Mouse (Mus musculus) hindbrain, embryonic 16.5 days (tissue): Measurements from ENCODE around the gene Cmtr1. TPM values are rescaled to one million over a fixed set of nuclear protein-coding genes. Genes with fewer than 3 reads are reported as not detected.

Source experiments
- ATAC-seq: fragments of 200-750 bp; cut with Nextera tagmentation; 2 replicates; pipeline ENCODE4 v1.8.0; 2017; ENCODE audit warnings: moderate TSS enrichment, moderate library complexity
- H3K27ac ChIP-seq: fragments of 300-500 bp; sonication (generic); 2 replicates; pipeline ENCODE4 v1.5.1; 2014; ENCODE audit warnings: low read depth, mild to moderate bottlenecking, control low read depth, low read length, moderate library complexity
- H3K27me3 ChIP-seq: fragments of 300-500 bp; sonication (generic); replicated peaks from 2 replicates; pipeline ENCODE4 v1.6.1; 2014; ENCODE audit warnings: low read length; ENCODE audit not compliant: control insufficient read depth, insufficient read depth
- H3K36me3 ChIP-seq: fragments of 300-500 bp; sonication (generic); 2 replicates; pipeline ENCODE4 v1.6.1; 2014; ENCODE audit warnings: mild to moderate bottlenecking, low read length, moderate library complexity, mixed read lengths; ENCODE audit not compliant: control insufficient read depth, insufficient read depth
- H3K4me1 ChIP-seq: fragments of 300-500 bp; sonication (generic); 2 replicates; pipeline ENCODE4 v1.6.1; 2014; ENCODE audit warnings: low read depth, low read length; ENCODE audit not compliant: control insufficient read depth, insufficient read depth
- H3K4me2 ChIP-seq: fragments of 300-500 bp; sonication (generic); 2 replicates; pipeline ENCODE4 v1.6.1; 2014; ENCODE audit warnings: mild to moderate bottlenecking, low read length, control low read depth, moderate library complexity
- H3K4me3 ChIP-seq: fragments of 300-500 bp; sonication (generic); 2 replicates; pipeline ENCODE4 v1.5.1; 2014; ENCODE audit warnings: mild to moderate bottlenecking, low read length, control low read depth, moderate library complexity
- H3K9ac ChIP-seq: fragments of 300-500 bp; sonication (generic); 2 replicates; pipeline ENCODE4 v1.6.1; 2014; ENCODE audit warnings: low read depth, mild to moderate bottlenecking, control low read depth, low read length, moderate library complexity
- H3K9me3 ChIP-seq: fragments of 300-500 bp; sonication (generic); 2 replicates; pipeline ENCODE4 v1.6.1; 2014; ENCODE audit warnings: mild to moderate bottlenecking, low read length, moderate library complexity; ENCODE audit not compliant: control insufficient read depth
- WGBS: fragments of 180-500 bp; shearing (Covaris S2); extraction: QIAGEN DNeasy Blood & Tissue Kit; methylation state at CpG from one replicate; pipeline ENCODE4 v1.1.7; 2014; 5-methylcytosine and 5-hydroxymethylcytosine counted together
- polyA plus RNA-seq: library from polyadenylated mRNA; unstranded; fragments of >200 nt; fragmentation: Nextera tagmentation; extraction: Ambion mirVana; gene quantifications from 2 replicates; pipeline ENCODE4 v1.2.1, GENCODE M21; 2015

The Cmtr1 gene
- polyA plus RNA-seq, 1 experiment from 2014 or later: 106 TPM

GRCm38 (mm10) chr17:29629620-29630019 is 30.8 kb upstream of the Cmtr1 start:
- no peaks in the 10 kb centered on the region; the same call in 1 of the 2 replicates for H3K4me1 ChIP-seq
- no peak overlapping the region for H3K9ac ChIP-seq
- no peak overlapping the region for H3K4me3 ChIP-seq
- no peaks in the 10 kb centered on the region for H3K27me3 ChIP-seq
- 94% methylated on average over 5 of the region's 5 CpGs for WGBS
- H3K27ac ChIP-seq: no peak overlapping the region
- no peak overlapping the region for H3K4me2 ChIP-seq
- H3K36me3 ChIP-seq: peaks cover 53% of the 10 kb centered on the region
- ATAC-seq: no peak
- no peaks in the 10 kb centered on the region for H3K9me3 ChIP-seq

DNA sequence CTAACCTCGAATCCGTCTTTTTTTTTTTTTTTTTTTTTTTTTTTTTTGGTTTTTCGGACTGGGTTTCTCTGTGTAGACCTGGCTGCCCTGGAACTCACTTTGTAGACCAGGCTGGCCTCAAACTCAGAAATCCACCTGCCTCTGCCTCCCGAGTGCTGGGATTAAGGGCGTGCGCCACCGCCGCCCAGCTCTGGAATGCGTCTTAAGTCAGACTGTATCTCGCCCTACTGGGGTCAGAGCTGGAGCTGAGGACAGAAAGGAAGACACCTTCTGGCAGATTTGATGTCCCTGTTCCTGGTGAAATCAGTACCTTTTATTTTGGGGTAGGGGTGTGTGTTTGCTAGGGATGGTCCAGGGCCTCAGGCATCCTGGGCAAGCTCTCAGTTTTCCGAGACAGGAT is 28.1 kb upstream of the Cmtr1 start:
- no peaks in the 10 kb centered on the region for H3K27me3 ChIP-seq
- no peak overlapping the region for H3K4me3 ChIP-seq
- ATAC-seq: no peak
- no peak overlapping the region for H3K9ac ChIP-seq
- no peak overlapping the region for H3K27ac ChIP-seq
- peaks cover 46% of the 10 kb centered on the region for H3K36me3 ChIP-seq
- H3K9me3 ChIP-seq: no peaks in the 10 kb centered on the region
- H3K4me2 ChIP-seq: no peak overlapping the region
- WGBS: 95% methylated on average over 11 of the region's 11 CpGs
- H3K4me1 ChIP-seq: no peaks in the 10 kb centered on the region; the same call in 1 of the 2 replicates

- Histone ChIP-seq H3K4me2 (no peak overlapping the region), H3K4me3 (no peak overlapping the region), H3K27ac (no peak overlapping the region), H3K9ac (no peak overlapping the region), H3K9me3 (no peaks in the 10 kb centered on the region), H3K36me3 (peaks cover 28% of the 10 kb centered on the region), H3K27me3 (no peaks in the 10 kb centered on the region), H3K4me1 (no peaks in the 10 kb centered on the region)
- ATAC-seq: no peak
- 91% methylated on average over 8 of the region's 8 CpGs for WGBS
Observed at GRCm38 (mm10) chr17:29635492-29635891, 24.9 kb upstream of the Cmtr1 start.

- no peaks in the 10 kb centered on the region for H3K4me1 ChIP-seq
- ATAC-seq: no peak
- H3K4me3 ChIP-seq: no peak overlapping the region
- 75% methylated on average over 5 of the region's 5 CpGs for WGBS
- H3K4me2 ChIP-seq: no peak overlapping the region
- H3K27me3 ChIP-seq: no peaks in the 10 kb centered on the region
- no peaks in the 10 kb centered on the region for H3K9me3 ChIP-seq
- peaks cover 32% of the 10 kb centered on the region for H3K36me3 ChIP-seq
- H3K27ac ChIP-seq: no peak overlapping the region
- no peak overlapping the region for H3K9ac ChIP-seq
Observed at GRCm38 (mm10) chr17:29636118-29636517, 24.3 kb upstream of the Cmtr1 start.

- Histone ChIP-seq H3K4me3 (no peak overlapping the region), H3K9me3 (no peaks in the 10 kb centered on the region), H3K36me3 (peaks cover 26% of the 10 kb centered on the region), H3K27me3 (no peaks in the 10 kb centered on the region), H3K4me1 (no peaks in the 10 kb centered on the region), H3K4me2 (no peak overlapping the region), H3K9ac (no peak overlapping the region), H3K27ac (no peak overlapping the region)
- ATAC-seq: no peak
- 95% methylated on average over 4 of the region's 4 CpGs for WGBS
Observed at GRCm38 (mm10) chr17:29637377-29637776, 23.0 kb upstream of the Cmtr1 start.

- no peaks in the 10 kb centered on the region for H3K9me3 ChIP-seq
- no peaks in the 10 kb centered on the region for H3K27me3 ChIP-seq
- no peak overlapping the region for H3K27ac ChIP-seq
- H3K9ac ChIP-seq: no peak overlapping the region
- 90% methylated on average over 8 of the region's 8 CpGs for WGBS
- peaks cover 25% of the 10 kb centered on the region for H3K36me3 ChIP-seq
- H3K4me3 ChIP-seq: no peak overlapping the region
- H3K4me2 ChIP-seq: no peak overlapping the region
- H3K4me1 ChIP-seq: no peaks in the 10 kb centered on the region
- ATAC-seq: no peak
Observed at GRCm38 (mm10) chr17:29637895-29638294, 22.5 kb upstream of the Cmtr1 start.

DNA sequence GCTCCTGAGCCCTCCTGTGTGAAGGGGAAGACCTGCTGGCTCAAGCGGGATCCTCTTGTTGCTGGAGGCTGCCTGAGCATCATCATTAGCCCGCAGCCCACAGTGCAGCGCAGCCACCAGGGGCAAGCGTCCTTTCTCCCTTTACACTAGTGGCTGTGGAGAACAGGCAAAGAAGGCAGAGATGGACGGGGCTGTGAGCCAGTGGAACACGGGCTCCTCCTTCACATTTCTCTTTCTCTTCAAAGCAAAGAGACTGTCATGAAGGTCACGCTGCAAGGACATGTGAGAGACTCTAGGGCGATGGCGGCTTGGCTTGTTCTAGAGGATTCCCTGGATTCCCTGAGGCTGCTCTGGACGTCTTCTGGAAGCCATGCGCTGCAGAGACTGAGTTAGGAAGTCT is 19.4 kb upstream of the Cmtr1 start:
- Histone ChIP-seq H3K9ac (no peak overlapping the region), H3K36me3 (peaks cover 12% of the 10 kb centered on the region), H3K27me3 (no peaks in the 10 kb centered on the region), H3K27ac (no peak overlapping the region), H3K4me2 (no peak overlapping the region), H3K4me3 (no peak overlapping the region), H3K9me3 (no peaks in the 10 kb centered on the region), H3K4me1 (no peaks in the 10 kb centered on the region)
- WGBS: 93% methylated on average over 11 of the region's 11 CpGs
- no peak for ATAC-seq

- 67% methylated on average over 3 of the region's 3 CpGs for WGBS
- Histone ChIP-seq H3K4me3 (no peak overlapping the region), H3K4me1 (no peaks in the 10 kb centered on the region), H3K27me3 (no peaks in the 10 kb centered on the region), H3K9ac (no peak overlapping the region), H3K36me3 (peaks cover 20% of the 10 kb centered on the region), H3K4me2 (no peak overlapping the region), H3K9me3 (no peaks in the 10 kb centered on the region), H3K27ac (no peak overlapping the region)
- no peak for ATAC-seq
Observed at GRCm38 (mm10) chr17:29642219-29642618, 18.2 kb upstream of the Cmtr1 start.

DNA sequence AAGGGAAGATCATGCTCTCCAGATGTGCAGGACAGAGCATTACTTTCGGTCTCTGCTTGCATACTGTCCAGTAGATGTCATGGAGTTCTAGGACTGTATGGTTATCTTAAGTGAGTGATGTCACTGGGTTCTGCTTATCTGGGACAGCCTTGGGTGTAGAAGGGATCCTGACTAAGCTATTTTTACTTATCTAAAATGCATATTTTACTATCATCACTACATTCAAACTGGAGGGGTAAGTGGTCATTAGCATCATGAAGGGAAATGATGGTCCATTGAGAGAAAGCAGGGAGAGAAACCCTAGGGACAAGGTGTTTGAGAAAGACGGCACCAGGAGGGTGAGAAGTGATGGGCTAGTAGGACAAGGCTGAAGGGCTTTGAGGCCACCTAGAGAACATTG is 2.1 kb upstream of the Cmtr1 start:
- Histone ChIP-seq H3K9me3 (no peaks in the 10 kb centered on the region), H3K4me3 (no peak overlapping the region), H3K27ac (no peak overlapping the region), H3K4me2 (no peak overlapping the region), H3K27me3 (no peaks in the 10 kb centered on the region), H3K36me3 (no peaks in the 10 kb centered on the region), H3K4me1 (peaks cover 10% of the 10 kb centered on the region), H3K9ac (no peak overlapping the region)
- 88% methylated on average over 2 of the region's 2 CpGs for WGBS
- no peak for ATAC-seq
